Mouse (Mus musculus): Measurements from ENCODE around the gene Klhl24.
"Not testable (repeated sequence)": the region's sequence is repeated elsewhere in the genome, so short reads cannot be mapped to it uniquely, and the experiment has no call there.

The Klhl24 gene

GRCm38 (mm10) chr16:20097069-20097710 lies at the start of gene Klhl24:
Gene Klhl24, plus strand, starts transcription at chr16:20097542.
- DNase-seq = peak; percentile 96 to 97

DNA sequence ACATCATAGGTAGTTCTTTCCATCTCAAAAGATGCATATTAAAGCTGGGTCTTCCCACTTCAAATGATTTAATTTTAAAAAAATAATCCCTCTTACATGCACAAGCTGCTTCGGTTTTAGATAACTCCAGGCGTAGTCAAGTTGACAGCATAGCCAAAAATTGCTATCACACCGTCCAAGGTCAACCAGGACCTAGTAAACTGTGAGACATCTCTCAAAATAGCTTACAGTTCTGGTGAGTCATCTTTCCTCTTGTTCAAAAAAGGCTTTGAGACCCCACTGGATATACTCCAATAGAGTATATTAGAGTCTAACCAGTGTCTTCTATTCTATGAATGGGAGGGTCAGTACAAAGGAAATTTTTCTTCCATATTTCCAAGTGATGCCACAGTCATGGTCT lies 44.7 kb upstream of the Klhl24 start:
- no peak for DNase-seq

DNA sequence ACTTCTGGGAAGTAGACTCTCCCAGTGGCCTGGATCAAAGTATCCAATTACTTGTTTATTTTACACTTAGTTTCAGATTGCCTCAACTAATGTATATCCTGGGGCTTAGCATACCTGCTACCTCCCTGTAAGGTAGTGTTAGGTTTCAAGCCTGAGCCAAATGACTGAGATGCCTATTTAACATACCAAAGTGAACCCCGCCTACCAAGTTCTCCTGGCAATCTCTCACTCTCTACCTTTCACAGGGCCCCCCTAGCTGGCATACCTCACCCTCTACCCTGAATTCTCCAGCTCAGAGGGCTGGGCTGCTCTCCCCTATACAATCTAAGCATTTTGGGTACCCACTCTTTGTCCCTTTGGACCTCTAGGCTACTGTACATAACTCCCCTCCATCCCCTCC lies 24.6 kb upstream of the Klhl24 start:
- no peak for DNase-seq

- no peak for DNase-seq
Measured at GRCm38 (mm10) chr16:20076675-20077074, 20.7 kb upstream of the Klhl24 start.

DNA sequence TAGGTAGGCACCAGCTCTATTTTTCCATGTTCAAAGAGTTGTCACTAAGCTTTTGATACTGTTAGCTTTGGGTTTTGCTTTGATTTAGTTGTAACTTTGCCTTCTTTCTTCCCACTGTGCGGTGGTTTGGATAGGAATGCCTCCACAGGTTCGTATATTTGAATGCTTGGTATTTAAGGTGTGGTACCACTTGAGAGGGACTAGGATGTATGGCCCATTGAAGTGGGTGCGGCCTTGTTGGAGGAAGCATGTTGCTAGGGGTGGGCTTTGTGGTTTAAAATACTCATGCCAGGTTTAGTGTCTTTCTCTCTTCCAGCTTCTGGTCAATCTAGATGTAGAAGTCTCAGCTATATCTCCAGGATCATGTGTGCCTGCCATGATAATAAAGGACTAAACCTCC lies 17.1 kb upstream of the Klhl24 start:
- DNase-seq = no peak

DNA sequence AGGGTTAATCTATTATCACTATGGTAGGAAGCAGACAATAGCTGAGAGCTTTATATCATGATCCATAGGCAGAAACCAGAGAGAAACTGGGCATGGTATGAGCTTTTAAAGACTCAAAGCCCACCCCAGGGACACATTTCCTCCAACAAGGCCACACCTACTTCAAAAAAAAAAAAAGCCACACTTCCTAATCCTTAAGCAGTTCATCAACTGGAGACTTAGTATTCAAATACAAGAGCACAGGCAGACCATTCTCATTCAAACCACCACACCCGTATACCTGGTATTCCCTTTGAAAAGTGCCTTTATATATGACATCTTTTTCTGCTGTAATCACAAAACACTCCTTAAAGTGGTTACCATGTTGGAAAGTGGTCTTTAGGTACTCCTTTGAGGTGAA lies 12.7 kb upstream of the Klhl24 start:
- DNase-seq = no peak

DNA sequence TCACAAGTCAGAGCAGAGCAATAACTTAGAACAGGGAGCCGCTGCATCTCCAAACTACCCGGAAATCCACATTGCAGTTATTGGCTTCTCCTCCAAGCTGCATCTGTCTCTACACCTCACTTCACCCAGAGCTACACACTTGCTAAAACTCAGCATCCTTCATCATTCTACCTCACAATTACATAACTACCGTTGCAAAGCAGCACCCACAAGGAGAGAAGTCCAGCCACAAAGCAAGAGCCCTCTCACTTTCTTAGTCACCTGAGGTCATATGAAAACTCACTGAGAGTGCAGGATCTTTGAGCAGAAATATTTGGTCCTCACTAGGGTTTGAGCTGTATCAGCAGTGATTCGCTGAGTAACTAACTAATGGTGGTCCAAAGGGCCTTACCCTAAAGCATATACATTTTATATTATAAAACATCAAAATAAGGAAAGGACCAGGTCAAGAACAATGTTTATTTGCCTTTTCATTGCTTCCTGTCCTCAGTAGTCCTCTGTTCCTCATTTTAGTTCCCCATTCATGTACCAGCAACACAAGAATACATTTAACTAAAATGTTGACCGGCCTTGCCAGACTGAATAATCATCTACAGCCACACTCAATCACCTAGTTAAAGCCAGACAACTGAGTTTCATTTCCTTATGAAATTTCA lies 12.0 kb upstream of the Klhl24 start:
- no peak for DNase-seq

- DNase-seq = no peak
Measured at GRCm38 (mm10) chr16:20086976-20087375, 10.4 kb upstream of the Klhl24 start.

- no peak for DNase-seq
Measured at GRCm38 (mm10) chr16:20089636-20090035, 7.7 kb upstream of the Klhl24 start.

GRCm38 (mm10) chr16:20090921-20091575 lies 6.3 kb upstream of the Klhl24 start:
- DNase-seq = no peak

DNA sequence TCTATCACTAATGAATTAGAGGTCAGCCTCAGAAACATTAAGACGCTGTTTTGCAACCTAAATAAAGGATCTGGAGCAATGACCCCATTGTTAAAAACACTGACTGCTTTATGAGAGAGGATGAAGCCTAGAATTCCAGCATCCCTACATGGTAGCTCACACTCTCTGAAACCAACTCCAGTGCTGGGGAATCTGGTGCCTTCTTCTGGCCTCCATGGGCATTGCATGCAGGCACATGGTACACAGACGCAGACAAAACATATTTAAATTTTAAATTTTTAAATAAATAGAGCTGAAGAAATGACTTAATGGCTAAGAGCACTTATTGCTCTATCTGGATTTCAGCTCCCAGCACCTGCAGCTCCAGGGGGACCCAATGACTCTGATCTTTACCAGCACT lies 1.4 kb upstream of the Klhl24 start:
- peak; percentile 24 to 26 for DNase-seq

DNA sequence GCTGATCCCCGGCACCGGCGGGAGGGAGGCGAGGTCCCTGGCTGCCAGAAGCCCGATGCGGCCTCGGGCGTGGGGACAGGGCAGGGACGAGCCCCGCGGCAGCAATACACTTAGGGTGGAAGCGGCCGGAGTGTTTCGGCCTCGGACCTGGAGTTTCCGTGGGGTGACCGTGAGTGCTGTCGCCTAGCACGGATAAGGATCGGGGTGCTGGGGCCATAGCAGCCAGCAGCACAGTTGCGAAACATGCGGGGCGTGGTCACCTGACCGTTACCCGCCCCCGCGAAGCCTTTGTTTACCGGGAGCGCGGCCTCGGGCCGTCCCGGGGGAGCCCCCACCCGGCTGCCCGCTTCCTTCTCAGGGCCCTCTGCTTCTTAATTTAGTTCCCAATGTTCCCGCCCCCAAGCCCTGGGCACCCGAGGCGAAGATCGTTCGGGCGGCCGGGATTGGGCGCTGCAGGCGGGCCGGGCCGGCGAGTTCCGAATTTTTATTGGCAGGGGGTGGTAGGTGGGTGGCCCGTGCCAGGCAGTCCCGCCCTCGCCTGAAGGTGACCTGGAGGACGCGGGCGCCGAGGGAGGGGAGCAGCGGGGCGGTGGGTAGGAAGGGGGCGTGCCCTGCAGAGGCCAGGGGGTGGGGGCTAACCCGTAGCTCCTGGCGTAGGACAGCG lies 501 bp downstream of the Klhl24 start:
- DNase-seq = peak; percentile 93 to 95

GRCm38 (mm10) chr16:20098375-20098727 lies 1.0 kb downstream of the Klhl24 start:
- DNase-seq = no peak

- DNase-seq = peak; percentile 37 to 43
Measured at GRCm38 (mm10) chr16:20098866-20099629, 1.7 kb downstream of the Klhl24 start.

DNA sequence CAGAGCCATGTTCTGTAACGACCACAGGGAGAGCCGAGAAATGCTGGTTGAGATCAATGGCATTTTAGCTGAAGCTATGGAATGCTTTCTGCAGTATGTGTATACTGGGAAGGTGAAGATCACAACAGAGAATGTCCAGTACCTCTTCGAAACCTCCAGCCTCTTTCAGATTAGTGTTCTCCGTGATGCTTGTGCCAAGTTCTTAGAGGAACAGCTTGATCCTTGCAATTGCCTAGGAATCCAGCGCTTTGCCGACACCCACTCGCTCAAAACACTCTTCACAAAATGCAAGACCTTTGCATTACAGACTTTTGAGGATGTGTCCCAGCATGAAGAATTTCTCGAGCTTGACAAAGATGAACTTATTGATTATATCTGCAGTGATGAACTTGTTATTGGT lies 9.7 kb downstream of the Klhl24 start:
- no peak for DNase-seq

GRCm38 (mm10) chr16:20108961-20109360 lies 11.6 kb downstream of the Klhl24 start:
- no peak for DNase-seq

GRCm38 (mm10) chr16:20112649-20113048 lies 15.3 kb downstream of the Klhl24 start:
- peak in 1 of 2 experiments; percentile 15 for DNase-seq

DNA sequence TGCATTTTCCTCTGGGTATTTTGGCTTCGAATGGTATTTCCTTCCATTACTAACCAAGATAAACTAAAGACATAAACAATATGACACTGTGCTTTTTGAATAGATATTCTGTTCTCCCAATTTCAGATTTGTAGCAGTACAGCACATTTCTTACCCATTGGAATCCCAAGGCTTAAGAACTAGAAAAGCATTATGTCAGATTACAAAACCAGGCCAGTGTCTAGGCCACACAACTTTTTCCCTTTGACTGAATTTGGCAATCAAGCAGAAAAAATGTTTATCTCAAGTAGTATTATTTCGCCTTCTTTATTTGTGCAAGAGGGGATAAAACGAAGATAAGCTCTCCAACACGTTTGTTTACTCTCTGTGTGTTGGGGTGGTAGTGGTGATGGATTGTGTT lies 18.7 kb downstream of the Klhl24 start:
- no peak for DNase-seq

GRCm38 (mm10) chr16:20126319-20126883 lies 29.1 kb downstream of the Klhl24 start:
- DNase-seq = not testable (repeated sequence)

GRCm38 (mm10) chr16:20130397-20130796 lies 33.1 kb downstream of the Klhl24 start:
- no peak for DNase-seq

GRCm38 (mm10) chr16:20140772-20141531 lies 43.6 kb downstream of the Klhl24 start, which contains the start of gene Yeats2:
Gene Yeats2, plus strand, starts transcription at chr16:20141063.
- peak; percentile 92 to 94 for DNase-seq

GRCm38 (mm10) chr16:20144568-20144967 lies 47.2 kb downstream of the Klhl24 start:
- no peak for DNase-seq
